Mouse (Mus musculus): Measurements from ENCODE around the gene Acr. TPM values are rescaled to one million over a fixed set of nuclear protein-coding genes. Genes with fewer than 3 reads are reported as not detected.

Acr gene
- polyA plus RNA-seq, 1 experiment from 2014 or later: not detected

GRCm38 (mm10) chr15:89585631-89586030 lies 17.5 kb downstream of the Acr start:
- Histone ChIP-seq H3K4me3 (ENCODE audit: low read depth, low read length) (no peak overlapping the region), H3K9ac (ENCODE audit: low read length) (no peak overlapping the region), H3K27me3 (ENCODE audit: control insufficient read depth, insufficient read depth, low read length) (no peaks in the 10 kb centered on the region), H3K4me2 (ENCODE audit: low read depth, severe bottlenecking) (no peak overlapping the region), H3K4me1 (ENCODE audit: control insufficient read depth, insufficient read depth, low read length) (no peaks in the 10 kb centered on the region), H3K27ac (replicated peaks; ENCODE audit: low read depth, low read length) (no peak overlapping the region), H3K36me3 (ENCODE audit: control insufficient read depth, insufficient read depth, low read length) (no peaks in the 10 kb centered on the region), H3K9me3 (ENCODE audit: control insufficient read depth, low read length) (no peaks in the 10 kb centered on the region)
- ATAC-seq (ENCODE audit: insufficient number of reproducible peaks, low FRiP score, low TSS enrichment, low read depth) (no peak), DNase-seq (ENCODE audit: low spot score) (no peak)
- 91% methylated on average over 11 of the region's 11 CpGs for WGBS

GRCm38 (mm10) chr15:89589146-89589545 lies 21.0 kb downstream of the Acr start:
- Histone ChIP-seq H3K4me1 (ENCODE audit: control insufficient read depth, insufficient read depth, low read length) (0 out of 2 replicates have a peak, but pooled peaks cover 4% of the 10 kb centered on the region), H3K27me3 (ENCODE audit: control insufficient read depth, insufficient read depth, low read length) (no peaks in the 10 kb centered on the region), H3K4me3 (ENCODE audit: low read depth, low read length) (no peak overlapping the region), H3K4me2 (ENCODE audit: low read depth, severe bottlenecking) (no peak overlapping the region), H3K9ac (ENCODE audit: low read length) (no peak overlapping the region), H3K27ac (replicated peaks; ENCODE audit: low read depth, low read length) (no peak overlapping the region), H3K9me3 (ENCODE audit: control insufficient read depth, low read length) (no peaks in the 10 kb centered on the region), H3K36me3 (ENCODE audit: control insufficient read depth, insufficient read depth, low read length) (no peaks in the 10 kb centered on the region)
- ATAC-seq (ENCODE audit: insufficient number of reproducible peaks, low FRiP score, low TSS enrichment, low read depth): no peak
- 91% methylated on average over 5 of the region's 5 CpGs for WGBS
- no peak for DNase-seq (ENCODE audit: low spot score)

- H3K9me3 ChIP-seq (ENCODE audit: control insufficient read depth, low read length): no peaks in the 10 kb centered on the region
- peak overlapping the region; percentile 81 for H3K4me3 ChIP-seq (ENCODE audit: low read depth, low read length)
- DNase-seq (ENCODE audit: low spot score): no peak
- no peaks in the 10 kb centered on the region for H3K36me3 ChIP-seq (ENCODE audit: control insufficient read depth, insufficient read depth, low read length)
- H3K9ac ChIP-seq (ENCODE audit: low read length): peak overlapping the region; percentile 77
- H3K27me3 ChIP-seq (ENCODE audit: control insufficient read depth, insufficient read depth, low read length): no peaks in the 10 kb centered on the region
- 6% methylated on average over 30 of the region's 30 CpGs for WGBS
- ATAC-seq (ENCODE audit: insufficient number of reproducible peaks, low FRiP score, low TSS enrichment, low read depth): peak; percentile 7; the same call in 1 of the 2 replicates
- H3K27ac ChIP-seq (replicated peaks; ENCODE audit: low read depth, low read length): no peak overlapping the region
- H3K4me2 ChIP-seq (ENCODE audit: low read depth, severe bottlenecking): peak overlapping the region; percentile 75
- 0 out of 2 replicates have a peak, but pooled peaks cover 4% of the 10 kb centered on the region for H3K4me1 ChIP-seq (ENCODE audit: control insufficient read depth, insufficient read depth, low read length)
Measured at GRCm38 (mm10) chr15:89591317-89591716, 23.2 kb downstream of the Acr start.

- peak within 1 kb of the TSS; percentile 81 for H3K4me3 ChIP-seq (ENCODE audit: low read depth, low read length)
- peak within 1 kb of the TSS; percentile 77 for H3K9ac ChIP-seq (ENCODE audit: low read length)
- H3K36me3 ChIP-seq (ENCODE audit: control insufficient read depth, insufficient read depth, low read length): no peaks in the 10 kb centered on the region
- H3K27me3 ChIP-seq (ENCODE audit: control insufficient read depth, insufficient read depth, low read length): no peaks in the 10 kb centered on the region
- H3K27ac ChIP-seq (replicated peaks; ENCODE audit: low read depth, low read length): no peak within 1 kb of the TSS
- WGBS: 1% methylated on average over 35 of the region's 35 CpGs
- no peaks in the 10 kb centered on the region for H3K9me3 ChIP-seq (ENCODE audit: control insufficient read depth, low read length)
- peak within 1 kb of the TSS; percentile 75 for H3K4me2 ChIP-seq (ENCODE audit: low read depth, severe bottlenecking)
- ATAC-seq (ENCODE audit: insufficient number of reproducible peaks, low FRiP score, low TSS enrichment, low read depth) (peak; percentile 94), DNase-seq (ENCODE audit: low spot score) (peak; percentile 96)
- H3K4me1 ChIP-seq (ENCODE audit: control insufficient read depth, insufficient read depth, low read length): 0 out of 2 replicates have a peak, but pooled peaks cover 4% of the 10 kb centered on the region
Measured at GRCm38 (mm10) chr15:89591723-89592455, 23.8 kb downstream of the Acr start, which contains the start of gene Rabl2. Gene Rabl2 (minus strand): TSS chr15:89591923.

GRCm38 (mm10) chr15:89592548-89592947 lies 24.4 kb downstream of the Acr start:
- ATAC-seq (ENCODE audit: insufficient number of reproducible peaks, low FRiP score, low TSS enrichment, low read depth): peak; percentile 1; the same call in 1 of the 2 replicates
- Histone ChIP-seq H3K9ac (ENCODE audit: low read length) (no peak overlapping the region), H3K4me2 (ENCODE audit: low read depth, severe bottlenecking) (peak overlapping the region; percentile 75), H3K9me3 (ENCODE audit: control insufficient read depth, low read length) (no peaks in the 10 kb centered on the region), H3K4me1 (ENCODE audit: control insufficient read depth, insufficient read depth, low read length) (0 out of 2 replicates have a peak, but pooled peaks cover 4% of the 10 kb centered on the region), H3K4me3 (ENCODE audit: low read depth, low read length) (peak overlapping the region; percentile 81), H3K36me3 (ENCODE audit: control insufficient read depth, insufficient read depth, low read length) (no peaks in the 10 kb centered on the region), H3K27me3 (ENCODE audit: control insufficient read depth, insufficient read depth, low read length) (no peaks in the 10 kb centered on the region), H3K27ac (replicated peaks; ENCODE audit: low read depth, low read length) (no peak overlapping the region)
- no peak for DNase-seq (ENCODE audit: low spot score)
- 39% methylated on average over 4 of the region's 4 CpGs for WGBS

GRCm38 (mm10) chr15:89605822-89606570 lies 37.9 kb downstream of the Acr start:
- Histone ChIP-seq H3K4me1 (ENCODE audit: control insufficient read depth, insufficient read depth, low read length) (no peaks in the 10 kb centered on the region), H3K36me3 (ENCODE audit: control insufficient read depth, insufficient read depth, low read length) (no peaks in the 10 kb centered on the region), H3K9ac (ENCODE audit: low read length) (no peak overlapping the region), H3K9me3 (ENCODE audit: control insufficient read depth, low read length) (no peaks in the 10 kb centered on the region), H3K27me3 (ENCODE audit: control insufficient read depth, insufficient read depth, low read length) (no peaks in the 10 kb centered on the region), H3K4me2 (ENCODE audit: low read depth, severe bottlenecking) (no peak overlapping the region), H3K27ac (replicated peaks; ENCODE audit: low read depth, low read length) (no peak overlapping the region), H3K4me3 (ENCODE audit: low read depth, low read length) (no peak overlapping the region)
- DNase-seq (ENCODE audit: low spot score): no peak
- WGBS: 83% methylated on average over 12 of the region's 12 CpGs
- ATAC-seq (ENCODE audit: insufficient number of reproducible peaks, low FRiP score, low TSS enrichment, low read depth): no peak

- H3K4me3 ChIP-seq (ENCODE audit: low read depth, low read length): no peak overlapping the region
- no peaks in the 10 kb centered on the region for H3K9me3 ChIP-seq (ENCODE audit: control insufficient read depth, low read length)
- no peak overlapping the region for H3K27ac ChIP-seq (replicated peaks; ENCODE audit: low read depth, low read length)
- no peak overlapping the region for H3K9ac ChIP-seq (ENCODE audit: low read length)
- no peaks in the 10 kb centered on the region for H3K4me1 ChIP-seq (ENCODE audit: control insufficient read depth, insufficient read depth, low read length)
- DNase-seq (ENCODE audit: low spot score): no peak
- no peaks in the 10 kb centered on the region for H3K36me3 ChIP-seq (ENCODE audit: control insufficient read depth, insufficient read depth, low read length)
- ATAC-seq (ENCODE audit: insufficient number of reproducible peaks, low FRiP score, low TSS enrichment, low read depth): no peak
- 83% methylated on average over 8 of the region's 8 CpGs for WGBS
- H3K27me3 ChIP-seq (ENCODE audit: control insufficient read depth, insufficient read depth, low read length): no peaks in the 10 kb centered on the region
- H3K4me2 ChIP-seq (ENCODE audit: low read depth, severe bottlenecking): no peak overlapping the region
Measured at GRCm38 (mm10) chr15:89607480-89607879, 39.4 kb downstream of the Acr start.

- ATAC-seq (ENCODE audit: insufficient number of reproducible peaks, low FRiP score, low TSS enrichment, low read depth): no peak
- Histone ChIP-seq H3K4me1 (ENCODE audit: control insufficient read depth, insufficient read depth, low read length) (no peaks in the 10 kb centered on the region), H3K4me3 (ENCODE audit: low read depth, low read length) (no peak overlapping the region), H3K9me3 (ENCODE audit: control insufficient read depth, low read length) (no peaks in the 10 kb centered on the region), H3K27ac (replicated peaks; ENCODE audit: low read depth, low read length) (no peak overlapping the region), H3K9ac (ENCODE audit: low read length) (no peak overlapping the region), H3K4me2 (ENCODE audit: low read depth, severe bottlenecking) (no peak overlapping the region), H3K27me3 (ENCODE audit: control insufficient read depth, insufficient read depth, low read length) (no peaks in the 10 kb centered on the region), H3K36me3 (ENCODE audit: control insufficient read depth, insufficient read depth, low read length) (no peaks in the 10 kb centered on the region)
- no peak for DNase-seq (ENCODE audit: low spot score)
- 86% methylated on average over 9 of the region's 9 CpGs for WGBS
Measured at GRCm38 (mm10) chr15:89607888-89608287, 39.8 kb downstream of the Acr start.

Data from limb, embryonic 11.5 days (tissue).